Mouse (Mus musculus) heart, embryonic 13.5 days (tissue): ENCODE measurements around the gene Ccar1. TPM values are rescaled to one million over a fixed set of nuclear protein-coding genes. Genes with fewer than 3 reads are reported as not detected.

Source experiments
- ATAC-seq: fragments of 200-750 bp; cut with Nextera tagmentation; 2 replicates; pipeline ENCODE4 v1.8.0; 2017; ENCODE audit warnings: moderate TSS enrichment; ENCODE audit not compliant: insufficient number of reproducible peaks, low FRiP score, low TSS enrichment; ENCODE audit errors: extremely low read depth
- H3K27ac ChIP-seq: fragments of 300-500 bp; sonication (generic); replicated peaks from 2 replicates; pipeline ENCODE4 v1.5.1; 2015; ENCODE audit warnings: moderate library complexity, mild to moderate bottlenecking, inconsistent platforms
- H3K27me3 ChIP-seq: fragments of 300-500 bp; sonication (generic); replicated peaks from 2 replicates; pipeline ENCODE4 v1.6.1; 2015; ENCODE audit warnings: mild to moderate bottlenecking, inconsistent platforms
- H3K36me3 ChIP-seq: fragments of 300-500 bp; sonication (generic); 2 replicates; pipeline ENCODE4 v1.6.1; 2015; ENCODE audit warnings: mild to moderate bottlenecking, inconsistent platforms
- H3K4me1 ChIP-seq: fragments of 300-500 bp; sonication (generic); 2 replicates; pipeline ENCODE4 v1.6.1; 2015; ENCODE audit warnings: inconsistent platforms
- H3K4me2 ChIP-seq: fragments of 300-500 bp; sonication (generic); 2 replicates; pipeline ENCODE4 v1.6.1; 2015; ENCODE audit warnings: inconsistent platforms, mild to moderate bottlenecking, moderate library complexity
- H3K4me3 ChIP-seq: fragments of 300-500 bp; sonication (generic); 2 replicates; pipeline ENCODE4 v1.5.1; 2015; ENCODE audit warnings: moderate library complexity, mild to moderate bottlenecking, inconsistent platforms
- H3K9ac ChIP-seq: fragments of 300-500 bp; sonication (generic); 2 replicates; pipeline ENCODE4 v1.6.1; 2015; ENCODE audit warnings: inconsistent platforms, mild to moderate bottlenecking, moderate library complexity
- H3K9me3 ChIP-seq: fragments of 300-500 bp; sonication (generic); 2 replicates; pipeline ENCODE4 v1.6.1; 2016; ENCODE audit warnings: inconsistent platforms
- WGBS: fragments of 180-500 bp; shearing (Covaris S2); methylation state at CpG from one replicate; pipeline ENCODE4 v1.1.7; 2015; ENCODE audit warnings: mixed read lengths; 5-methylcytosine and 5-hydroxymethylcytosine counted together
- polyA plus RNA-seq: library from polyadenylated mRNA; unstranded; fragments of >200 nt; fragmentation: Nextera tagmentation; extraction: Ambion mirVana; gene quantifications from 2 replicates; pipeline ENCODE4 v1.2.1, GENCODE M21; 2015

Ccar1 gene
- 75.3 and 87.0 TPM in 2 replicates for polyA plus RNA-seq

DNA sequence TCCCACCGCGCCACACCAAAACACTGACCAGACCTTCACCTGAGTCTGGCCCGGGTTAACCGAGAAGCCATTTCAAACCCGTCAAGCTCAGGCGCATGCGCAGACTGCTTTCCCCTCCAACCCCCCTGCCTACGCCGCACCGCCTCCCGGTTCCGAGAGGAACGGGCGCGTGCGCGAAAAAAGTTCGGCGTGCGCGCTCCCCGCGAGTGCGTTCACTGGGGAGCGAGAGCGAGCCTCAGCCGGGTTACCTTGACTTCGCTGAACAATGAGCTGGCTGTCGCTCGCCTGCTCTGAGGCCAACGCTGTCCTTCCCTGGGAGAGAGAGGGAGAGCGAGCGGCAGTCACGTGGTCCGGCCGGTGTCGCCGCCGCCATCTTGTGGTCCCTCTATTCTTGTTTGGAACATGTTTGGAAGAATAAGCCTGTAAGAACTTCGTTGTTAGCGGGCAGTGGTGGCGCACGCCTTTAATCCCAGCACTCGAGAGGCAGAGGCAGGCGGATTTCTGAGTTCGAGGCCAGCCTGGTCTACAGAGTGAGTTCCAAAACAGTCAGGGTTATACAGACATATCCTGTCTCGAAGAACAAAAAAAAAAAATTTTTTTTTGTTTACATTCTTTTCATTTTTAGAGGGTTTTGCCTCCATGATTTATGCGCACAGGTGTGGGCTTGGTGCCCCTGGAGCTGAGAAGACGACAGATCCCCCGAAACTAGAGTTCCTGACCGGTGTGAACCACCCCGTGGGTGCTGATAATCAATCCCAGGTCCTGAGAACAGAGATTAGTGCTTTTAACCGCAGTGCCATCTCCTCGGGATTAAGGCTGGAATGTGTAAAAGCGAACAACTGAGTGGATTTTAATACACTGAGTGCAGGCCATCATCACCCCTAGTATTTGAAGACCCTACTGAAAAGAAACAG, at the start of gene Ccar1:
Gene Ccar1, minus strand, starts transcription at position 110 of the 914 bp plus-strand sequence.
- H3K9ac ChIP-seq: peak within 1 kb of the TSS; percentile 93
- WGBS: 2% methylated on average over 55 of the region's 55 CpGs

GRCm38 (mm10) chr10:62840687-62841086, 48.6 kb upstream of the Ccar1 start:
- 93% methylated on average over 7 of the region's 7 CpGs for WGBS
- H3K27me3 ChIP-seq: no peaks in the 10 kb centered on the region
- H3K9me3 ChIP-seq: no peaks in the 10 kb centered on the region
- no peak overlapping the region for H3K9ac ChIP-seq
- peaks cover 41% of the 10 kb centered on the region for H3K36me3 ChIP-seq
- peaks cover 24% of the 10 kb centered on the region for H3K4me1 ChIP-seq
- no peak overlapping the region for H3K4me2 ChIP-seq
- no peak overlapping the region for H3K4me3 ChIP-seq
- no peak for ATAC-seq
- no peak overlapping the region for H3K27ac ChIP-seq

More for the DNA sequence above, at the start of gene Ccar1:
- peak within 1 kb of the TSS; percentile 75 for H3K4me3 ChIP-seq
- ATAC-seq: peak; percentile 93
- no peaks in the 10 kb centered on the region for H3K9me3 ChIP-seq
- peak within 1 kb of the TSS; percentile 75 for H3K4me2 ChIP-seq
- no peaks in the 10 kb centered on the region for H3K27me3 ChIP-seq
- peaks cover 33% of the 10 kb centered on the region for H3K36me3 ChIP-seq
- peaks cover 38% of the 10 kb centered on the region for H3K4me1 ChIP-seq
- H3K27ac ChIP-seq: peak within 1 kb of the TSS; percentile 99

DNA sequence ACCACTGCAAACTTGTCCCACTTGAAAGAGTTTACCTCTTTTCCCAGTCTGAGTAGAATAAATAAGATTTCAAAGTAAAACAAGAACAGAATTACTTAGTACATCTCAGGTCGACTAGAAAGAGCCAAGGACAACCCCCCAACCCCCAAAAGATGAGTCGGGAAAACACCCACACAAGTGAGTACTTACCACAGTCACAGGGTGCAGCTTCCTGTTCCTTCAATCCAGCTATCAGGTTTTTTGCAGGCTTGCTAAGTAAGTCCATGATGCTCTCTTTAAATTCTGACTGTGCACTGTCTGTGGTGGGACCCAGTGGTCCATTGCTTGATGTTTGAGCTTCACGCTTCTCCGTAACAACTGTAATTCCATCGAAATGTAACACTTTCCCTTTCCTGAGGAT, 45.9 kb upstream of the Ccar1 start:
- Histone ChIP-seq H3K9ac (no peak overlapping the region), H3K9me3 (no peaks in the 10 kb centered on the region), H3K4me2 (no peak overlapping the region), H3K27ac (no peak overlapping the region), H3K36me3 (peaks cover 55% of the 10 kb centered on the region), H3K27me3 (no peaks in the 10 kb centered on the region), H3K4me3 (no peak overlapping the region), H3K4me1 (peaks cover 6% of the 10 kb centered on the region)
- no peak for ATAC-seq
- WGBS: 87% methylated on average over 5 of the region's 5 CpGs

GRCm38 (mm10) chr10:62832783-62833182, 40.7 kb upstream of the Ccar1 start:
- Histone ChIP-seq H3K27me3 (no peaks in the 10 kb centered on the region), H3K4me1 (peaks cover 13% of the 10 kb centered on the region), H3K4me3 (no peak overlapping the region), H3K27ac (no peak overlapping the region), H3K36me3 (peaks cover 61% of the 10 kb centered on the region), H3K9ac (no peak overlapping the region), H3K4me2 (no peak overlapping the region), H3K9me3 (no peaks in the 10 kb centered on the region)
- ATAC-seq: no peak
- WGBS: 75% methylated on average over 9 of the region's 9 CpGs

DNA sequence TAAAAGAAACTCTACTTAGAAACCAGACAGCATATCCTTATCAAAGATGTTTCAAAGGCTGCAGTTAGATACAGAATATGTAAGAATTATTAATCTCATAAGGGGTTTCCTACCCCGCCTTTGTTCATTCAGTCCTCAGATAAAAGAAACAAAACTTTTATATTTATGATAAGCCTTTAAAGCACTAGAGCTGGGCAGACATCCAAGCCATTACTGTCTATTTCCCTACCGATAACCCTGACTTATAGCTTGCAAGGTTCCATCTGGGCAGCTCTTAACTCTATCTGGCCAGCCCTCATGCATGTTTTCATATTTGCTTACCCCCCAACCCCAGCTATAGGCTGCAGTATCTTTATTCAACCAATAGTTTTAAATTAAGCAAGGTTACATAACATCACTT, 39.5 kb upstream of the Ccar1 start:
- no peak overlapping the region for H3K9ac ChIP-seq
- H3K4me3 ChIP-seq: no peak overlapping the region
- peaks cover 13% of the 10 kb centered on the region for H3K4me1 ChIP-seq
- no peaks in the 10 kb centered on the region for H3K27me3 ChIP-seq
- H3K27ac ChIP-seq: no peak overlapping the region
- 35% methylated on average over 2 of the region's 2 CpGs for WGBS
- no peak overlapping the region for H3K4me2 ChIP-seq
- H3K9me3 ChIP-seq: no peaks in the 10 kb centered on the region
- ATAC-seq: no peak
- H3K36me3 ChIP-seq: peaks cover 60% of the 10 kb centered on the region

- no peak overlapping the region for H3K9ac ChIP-seq
- no peak overlapping the region for H3K27ac ChIP-seq
- no peak overlapping the region for H3K4me2 ChIP-seq
- H3K4me3 ChIP-seq: no peak overlapping the region
- no peaks in the 10 kb centered on the region for H3K9me3 ChIP-seq
- WGBS: 83% methylated on average over 8 of the region's 8 CpGs
- H3K27me3 ChIP-seq: no peaks in the 10 kb centered on the region
- ATAC-seq: no peak
- H3K36me3 ChIP-seq: peaks cover 67% of the 10 kb centered on the region
- H3K4me1 ChIP-seq: no peaks in the 10 kb centered on the region
Measured at GRCm38 (mm10) chr10:62824474-62824873, 32.4 kb upstream of the Ccar1 start.

- no peaks in the 10 kb centered on the region for H3K27me3 ChIP-seq
- H3K9ac ChIP-seq: no peak overlapping the region
- H3K36me3 ChIP-seq: peaks cover 69% of the 10 kb centered on the region
- H3K4me2 ChIP-seq: no peak overlapping the region
- no peaks in the 10 kb centered on the region for H3K4me1 ChIP-seq
- no peaks in the 10 kb centered on the region for H3K9me3 ChIP-seq
- 80% methylated on average over 4 of the region's 4 CpGs for WGBS
- H3K27ac ChIP-seq: no peak overlapping the region
- H3K4me3 ChIP-seq: no peak overlapping the region
- ATAC-seq: no peak
Measured at GRCm38 (mm10) chr10:62823431-62823830, 31.3 kb upstream of the Ccar1 start.

DNA sequence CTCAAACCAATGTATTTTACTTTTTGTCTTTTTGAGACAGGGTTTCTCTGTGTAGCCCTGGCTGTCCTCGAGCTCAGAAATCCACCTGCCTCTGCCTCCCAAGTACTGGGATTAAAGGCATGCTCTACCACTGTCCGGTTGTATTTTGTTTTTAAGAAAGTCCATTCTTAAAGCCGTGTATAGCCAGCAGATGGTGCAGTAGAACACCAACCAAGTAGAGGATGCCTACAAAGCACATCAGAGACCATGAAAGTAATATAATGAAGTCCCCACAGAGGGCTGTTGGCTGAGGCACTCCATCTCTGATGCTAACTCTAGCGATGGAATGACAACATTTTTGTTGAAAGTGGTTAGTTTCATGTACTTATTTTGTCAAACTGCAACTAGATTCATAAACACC, 17.9 kb upstream of the Ccar1 start:
- no peak for ATAC-seq
- 61% methylated on average over 4 of the region's 4 CpGs for WGBS
- peaks cover 59% of the 10 kb centered on the region for H3K36me3 ChIP-seq
- no peak overlapping the region for H3K4me3 ChIP-seq
- H3K9me3 ChIP-seq: no peaks in the 10 kb centered on the region
- no peak overlapping the region for H3K27ac ChIP-seq
- no peak overlapping the region for H3K4me2 ChIP-seq
- H3K9ac ChIP-seq: no peak overlapping the region
- no peaks in the 10 kb centered on the region for H3K4me1 ChIP-seq
- no peaks in the 10 kb centered on the region for H3K27me3 ChIP-seq

- Histone ChIP-seq H3K27ac (no peak overlapping the region), H3K9ac (no peak overlapping the region), H3K36me3 (peaks cover 52% of the 10 kb centered on the region), H3K9me3 (no peaks in the 10 kb centered on the region), H3K4me3 (no peak overlapping the region), H3K4me1 (no peaks in the 10 kb centered on the region), H3K27me3 (no peaks in the 10 kb centered on the region), H3K4me2 (no peak overlapping the region)
- no peak for ATAC-seq
- 89% methylated on average over 2 of the region's 2 CpGs for WGBS
Measured at GRCm38 (mm10) chr10:62808766-62809165, 16.7 kb upstream of the Ccar1 start.

DNA sequence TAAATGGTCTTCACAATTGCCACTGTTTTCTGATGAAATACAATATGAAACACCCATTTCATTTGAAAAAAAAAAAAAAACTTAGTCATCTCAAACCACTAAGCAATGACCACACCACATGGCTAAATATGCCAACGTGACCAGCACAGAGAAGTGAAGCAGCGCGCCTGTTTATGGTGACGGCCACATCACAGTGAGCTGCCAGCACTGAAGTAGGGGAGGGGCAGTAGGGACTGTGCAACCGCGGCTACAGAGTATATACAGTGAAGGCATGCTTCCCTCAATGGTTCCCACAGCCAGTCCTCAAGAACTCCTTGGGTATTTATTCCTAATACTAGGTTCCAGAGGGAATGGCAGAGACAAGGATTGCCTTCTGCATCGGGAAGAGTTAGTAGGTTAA, 16.2 kb upstream of the Ccar1 start:
- Histone ChIP-seq H3K4me3 (no peak overlapping the region), H3K4me2 (no peak overlapping the region), H3K27ac (no peak overlapping the region), H3K36me3 (peaks cover 48% of the 10 kb centered on the region), H3K9me3 (no peaks in the 10 kb centered on the region), H3K9ac (no peak overlapping the region), H3K4me1 (no peaks in the 10 kb centered on the region), H3K27me3 (no peaks in the 10 kb centered on the region)
- 85% methylated on average over 7 of the region's 7 CpGs for WGBS
- no peak for ATAC-seq

DNA sequence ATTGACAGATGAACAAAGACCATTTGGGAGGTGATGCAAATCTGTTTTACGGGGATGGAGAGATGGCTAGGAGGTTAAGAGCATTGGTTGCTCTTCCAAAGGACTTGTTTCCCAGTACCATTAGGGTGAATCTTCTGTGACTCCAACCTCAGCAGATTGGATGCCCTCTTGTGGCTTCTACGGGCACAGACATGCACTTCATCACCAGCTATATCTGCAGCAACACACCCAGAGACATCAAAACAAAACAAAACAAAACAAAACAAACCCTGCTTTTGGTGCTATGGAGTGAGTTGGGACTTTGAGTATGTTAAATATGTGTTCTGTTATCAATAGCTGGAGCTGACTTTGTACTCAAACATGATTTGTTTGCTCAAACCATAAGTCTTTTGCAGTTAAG, 12.0 kb upstream of the Ccar1 start:
- Histone ChIP-seq H3K36me3 (peaks cover 11% of the 10 kb centered on the region), H3K27me3 (no peaks in the 10 kb centered on the region), H3K27ac (no peak overlapping the region), H3K9ac (no peak overlapping the region), H3K4me2 (no peak overlapping the region), H3K9me3 (no peaks in the 10 kb centered on the region), H3K4me3 (no peak overlapping the region), H3K4me1 (no peaks in the 10 kb centered on the region)
- ATAC-seq: no peak
- WGBS: 72% methylated on average over 2 of the region's 2 CpGs

GRCm38 (mm10) chr10:62803296-62803695, 11.2 kb upstream of the Ccar1 start:
- ATAC-seq: no peak
- Histone ChIP-seq H3K27ac (no peak overlapping the region), H3K36me3 (peaks cover 11% of the 10 kb centered on the region), H3K4me1 (no peaks in the 10 kb centered on the region), H3K4me3 (no peak overlapping the region), H3K9me3 (no peaks in the 10 kb centered on the region), H3K27me3 (no peaks in the 10 kb centered on the region), H3K9ac (no peak overlapping the region), H3K4me2 (no peak overlapping the region)
- WGBS: 92% methylated on average over 2 of the region's 2 CpGs
